Mouse (Mus musculus): ENCODE measurements around the gene Dusp11.

- no peak for TF ChIP-seq HCFC1 (IDR thresholded peaks at IDR 0.05; ENCODE audit: low read depth, low read length)
- no peak for TF ChIP-seq BHLHE40 (IDR thresholded peaks at IDR 0.05; ENCODE audit: low read depth, low read length)
- no peak for TF ChIP-seq CTCF (conservative IDR thresholded peaks at IDR 0.05 in 1 of 2, IDR thresholded peaks at IDR 0.05 in 1 of 2; ENCODE audit: low read depth in 2 of 2, low read length in 2 of 2)
- no peak for TF ChIP-seq USF1 (IDR thresholded peaks at IDR 0.05; ENCODE audit: low read depth, low read length)
- no peak for TF ChIP-seq TCF12 (IDR thresholded peaks at IDR 0.05; ENCODE audit: low read depth, low read length)
- TF ChIP-seq POLR2A (IDR thresholded peaks at IDR 0.05; ENCODE audit: low read depth, low read length): no peak
- no peak for TF ChIP-seq MYC (IDR thresholded peaks at IDR 0.05; ENCODE audit: low read depth, low read length)
- no peak for TF ChIP-seq ZNF384 (IDR thresholded peaks at IDR 0.05; ENCODE audit: low read depth, low read length)
- no peak for TF ChIP-seq MEF2A (IDR thresholded peaks at IDR 0.05; ENCODE audit: borderline replicate concordance, low read depth, low read length)
Measured at GRCm38 (mm10) chr6:85934047-85934446, 27.4 kb downstream of the Dusp11 start.
